Mouse (Mus musculus) fibroblast of lung, adult 2 months (primary cell): ENCODE measurements around the gene Dnmbp.

Experiments
- DNase-seq: peaks from one replicate; pipeline ENCODE4 v3.0.0-alpha.2; 2011; ENCODE audit warnings: low read depth

Gene Dnmbp

DNA sequence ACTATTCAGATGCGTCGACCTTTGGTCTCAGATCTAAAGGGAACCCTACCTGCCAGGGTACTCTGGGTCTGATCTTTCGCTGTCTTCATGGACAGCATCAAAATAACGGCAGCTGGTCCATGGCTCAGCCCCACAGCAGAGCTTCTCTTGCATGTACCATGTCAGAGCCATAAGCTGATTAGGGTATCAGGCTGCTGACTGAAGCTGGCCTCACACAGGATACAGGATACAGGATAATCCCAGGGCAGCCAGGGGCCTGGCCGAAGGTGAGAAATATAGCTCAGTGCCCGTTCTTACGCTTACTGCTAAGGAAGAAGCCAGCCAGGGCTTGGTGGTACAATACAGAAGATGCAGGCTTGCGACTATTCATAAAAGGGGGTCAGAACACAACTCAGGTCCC is 4.6 kb upstream of the Dnmbp start:
- DNase-seq: no peak

GRCm38 (mm10) chr19:43943076-43943475 is 3.1 kb upstream of the Dnmbp start:
- no peak for DNase-seq

- no peak for DNase-seq
These were observed 721 bp downstream of the Dnmbp start for GRCm38 (mm10) chr19:43939171-43939768.

GRCm38 (mm10) chr19:43938355-43938754 is 1.6 kb downstream of the Dnmbp start:
- DNase-seq: no peak

GRCm38 (mm10) chr19:43930926-43931325 is 9.1 kb downstream of the Dnmbp start:
- no peak for DNase-seq

DNA sequence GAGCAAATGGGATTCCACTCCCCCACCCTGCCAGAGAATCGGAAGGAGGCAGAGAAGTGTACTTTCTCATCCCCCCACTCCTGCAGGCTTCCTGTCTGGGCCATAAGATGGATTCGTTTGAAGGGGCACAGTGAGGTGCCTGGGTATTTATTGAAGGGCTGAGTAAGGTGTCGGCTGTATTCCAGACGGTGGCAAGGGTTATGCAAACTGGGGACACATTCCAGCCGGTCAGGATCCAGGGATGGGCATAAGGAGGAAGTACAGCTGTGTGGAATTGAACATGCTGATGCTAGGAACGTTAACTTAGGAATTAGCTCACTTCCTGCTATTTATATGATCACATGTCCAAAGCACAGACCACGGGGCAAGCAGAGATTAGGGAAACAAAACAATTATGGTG is 9.6 kb downstream of the Dnmbp start:
- DNase-seq: no peak

DNA sequence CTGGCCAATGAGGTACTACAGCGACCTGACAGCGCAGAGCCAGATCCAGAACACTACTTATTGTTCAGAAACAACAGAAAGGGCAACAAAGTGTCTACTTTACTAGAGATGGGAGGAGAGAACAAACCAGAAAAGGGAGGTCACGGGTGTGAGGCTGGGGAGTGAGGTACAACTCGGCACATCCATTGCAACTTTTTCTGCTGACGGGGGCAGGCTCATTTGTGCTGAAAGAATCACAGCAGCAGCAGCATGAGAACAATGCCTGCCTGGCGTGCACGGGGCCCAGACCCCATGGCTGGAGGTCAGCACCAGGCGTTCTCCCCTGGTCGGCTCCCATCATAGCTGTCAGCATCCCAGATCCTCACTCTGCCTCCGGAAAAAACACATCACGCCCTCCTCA is 10.1 kb downstream of the Dnmbp start:
- no peak for DNase-seq

DNA sequence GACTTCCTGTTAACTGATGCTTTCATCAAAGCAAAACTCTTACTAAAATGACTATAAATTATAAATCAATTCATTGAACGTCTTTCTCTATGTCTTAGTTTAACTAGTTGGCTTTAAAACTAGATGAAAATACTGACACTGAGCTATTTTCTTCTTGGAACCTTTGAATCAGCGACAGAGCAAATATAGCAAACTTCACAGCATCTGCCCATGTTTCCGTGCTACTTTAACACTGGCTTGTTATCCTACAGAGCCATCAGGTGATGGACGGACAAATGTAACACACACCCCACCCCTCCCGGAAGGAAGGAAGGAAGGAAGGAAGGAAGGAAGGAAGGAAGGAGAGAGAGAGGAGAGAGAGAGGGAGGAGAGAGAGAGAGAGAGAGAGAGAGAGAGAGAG is 12.0 kb downstream of the Dnmbp start:
- no peak for DNase-seq

GRCm38 (mm10) chr19:43927057-43927456 is 12.9 kb downstream of the Dnmbp start:
- no peak for DNase-seq

DNA sequence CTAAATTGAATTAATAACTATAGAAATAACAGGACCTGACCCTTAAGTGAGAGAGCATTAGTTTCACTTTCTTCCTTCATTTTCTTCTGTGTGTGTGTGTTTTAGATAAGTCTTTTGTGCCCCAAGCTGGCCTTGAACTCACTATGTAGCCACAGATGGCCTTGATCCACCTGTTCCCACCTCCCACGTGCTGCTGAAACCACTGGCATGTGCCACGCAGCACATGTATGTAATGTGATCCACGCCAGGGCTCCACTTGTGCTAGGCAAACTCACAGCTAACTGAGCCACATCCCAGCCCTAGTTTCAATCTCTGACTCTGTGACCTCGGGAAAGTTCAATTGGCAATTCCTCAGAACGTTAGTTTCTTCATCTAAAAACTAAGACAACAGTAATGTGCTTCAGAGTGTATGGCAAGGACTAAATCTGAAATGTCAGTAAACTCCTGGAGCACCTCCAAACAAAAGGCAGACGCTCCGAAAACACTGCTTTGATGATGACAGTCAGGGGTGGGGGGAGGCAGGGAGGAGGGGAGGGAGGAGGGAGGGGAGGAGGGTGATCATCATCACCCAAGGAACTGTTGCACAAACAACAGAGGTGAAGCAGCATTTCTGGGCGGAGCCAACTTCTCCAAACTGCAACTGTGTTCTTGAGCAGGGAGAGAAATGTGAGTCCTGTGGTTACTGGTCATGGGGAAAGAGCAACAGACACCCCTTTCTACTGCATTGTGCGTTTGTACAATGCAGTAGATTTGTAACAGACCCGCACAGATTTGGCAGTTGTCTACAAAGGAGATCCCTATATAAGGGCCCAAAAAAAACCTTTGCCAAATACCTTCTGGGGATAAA is 13.6 kb downstream of the Dnmbp start:
- no peak for DNase-seq

DNA sequence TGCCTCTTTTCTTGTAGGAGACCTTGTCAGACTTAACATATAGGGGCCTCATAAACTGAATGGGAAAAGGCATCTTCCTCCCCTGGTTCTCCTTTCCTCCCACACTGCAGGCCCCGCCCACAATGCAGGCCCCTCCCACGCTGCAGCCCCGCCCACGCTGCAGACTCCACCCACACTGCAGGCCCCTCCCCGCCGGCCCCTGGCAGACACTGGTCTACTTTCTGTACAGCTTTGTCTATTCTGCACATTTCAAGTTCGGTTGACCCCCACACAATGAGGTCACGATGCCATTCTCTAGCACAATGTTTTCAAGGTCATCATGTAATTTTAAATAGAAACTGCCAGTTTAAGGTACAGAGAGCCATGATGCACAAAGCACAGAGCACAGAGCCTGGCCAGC is 15.6 kb downstream of the Dnmbp start:
- DNase-seq: no peak

GRCm38 (mm10) chr19:43922963-43923362 is 17.0 kb downstream of the Dnmbp start:
- no peak for DNase-seq

GRCm38 (mm10) chr19:43921410-43921809 is 18.6 kb downstream of the Dnmbp start:
- no peak for DNase-seq

DNA sequence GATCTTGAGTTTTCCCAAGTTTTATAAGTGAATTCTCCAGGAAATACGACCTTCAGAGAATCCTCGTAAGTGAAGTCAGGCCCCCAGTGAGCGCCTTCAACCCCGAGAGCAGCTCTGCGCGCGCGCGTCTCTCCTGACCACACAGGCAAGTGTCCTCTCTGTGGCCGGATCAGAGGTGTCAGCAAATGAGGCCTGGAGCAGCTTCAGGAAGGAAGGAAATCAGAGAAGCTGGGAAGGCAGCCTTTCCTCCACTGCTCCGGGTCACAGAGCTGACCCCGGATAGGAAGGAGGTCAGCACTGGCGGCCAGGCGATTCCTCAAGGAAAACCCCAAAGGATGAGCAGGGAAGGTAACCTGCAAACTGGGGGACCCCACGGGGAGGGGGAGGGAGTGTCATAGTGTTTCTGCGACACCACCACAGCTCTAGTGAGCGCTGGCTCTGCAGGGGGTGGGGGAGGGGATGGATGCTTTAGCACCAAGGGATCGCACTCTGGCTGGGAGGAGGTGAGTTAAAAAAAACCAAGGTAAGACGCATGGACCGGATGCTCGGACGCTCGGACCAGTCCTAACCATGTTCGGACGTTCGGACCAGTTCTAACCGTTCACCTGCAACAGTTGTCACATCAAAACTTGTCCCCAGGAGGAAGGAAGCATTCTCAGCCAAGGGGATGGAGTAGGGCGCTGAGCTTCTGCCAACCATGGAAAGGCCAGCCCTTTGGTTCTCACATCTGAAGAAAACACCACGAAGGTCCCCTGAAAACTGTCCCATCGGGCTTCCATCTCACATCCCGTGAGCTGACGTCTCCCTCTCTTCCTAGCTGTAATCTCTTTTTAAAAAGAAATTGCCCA is 19.3 kb downstream of the Dnmbp start:
- DNase-seq: no peak

- DNase-seq: no peak
These were observed 20.1 kb downstream of the Dnmbp start for GRCm38 (mm10) chr19:43919841-43920240.

DNA sequence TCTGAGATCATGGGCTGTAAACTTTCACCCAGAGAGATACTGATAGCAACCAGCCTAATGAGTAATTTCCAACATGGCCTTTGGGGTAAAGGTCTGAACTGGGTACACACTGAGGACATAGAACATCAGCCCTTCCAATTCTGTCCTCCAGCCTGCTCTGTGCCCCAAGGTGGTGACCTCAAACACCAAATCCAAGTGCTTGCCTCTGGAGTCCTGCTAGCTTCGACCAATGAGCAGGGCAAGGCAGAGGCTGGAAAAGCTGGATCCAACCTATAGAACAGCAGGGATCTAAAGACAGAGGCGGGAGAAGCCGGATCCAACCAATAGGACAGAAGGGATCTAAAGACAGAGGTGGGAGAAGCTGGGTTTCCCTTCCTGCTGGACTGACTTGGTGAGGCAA is 21.2 kb downstream of the Dnmbp start:
- DNase-seq: no peak

- DNase-seq: no peak
These were observed 22.2 kb downstream of the Dnmbp start for GRCm38 (mm10) chr19:43917763-43918162.

- DNase-seq: no peak
These were observed 22.6 kb downstream of the Dnmbp start for GRCm38 (mm10) chr19:43917406-43917691.

- DNase-seq: peak; percentile 74
These were observed 23.2 kb downstream of the Dnmbp start for GRCm38 (mm10) chr19:43916586-43917405.

DNA sequence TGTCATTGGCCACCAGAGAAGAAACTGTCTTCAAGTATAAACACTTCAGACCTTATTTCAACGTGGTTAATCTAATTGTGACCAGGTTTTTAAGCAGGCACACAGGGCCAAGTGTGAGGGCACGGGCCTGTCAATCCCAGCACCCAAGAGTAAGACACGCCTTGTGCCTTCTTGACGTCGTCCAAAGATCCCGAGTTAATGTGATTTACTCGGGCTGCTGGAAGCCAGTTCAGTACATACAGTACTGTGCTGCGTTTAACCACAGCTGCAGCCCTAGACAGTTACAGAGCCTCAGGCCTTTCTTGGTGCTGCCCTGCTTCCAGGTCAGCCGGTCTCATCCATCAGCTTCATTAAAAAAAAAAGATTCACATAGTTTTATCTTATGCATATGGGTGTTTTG is 24.6 kb downstream of the Dnmbp start:
- no peak for DNase-seq

GRCm38 (mm10) chr19:43914986-43915385 is 25.0 kb downstream of the Dnmbp start:
- no peak for DNase-seq
